Mouse (Mus musculus) brain, embryonic 14.5 days (tissue): ENCODE measurements around the gene Hs6st3. TPM values are rescaled to one million over a fixed set of nuclear protein-coding genes. Genes with fewer than 3 reads are reported as not detected.

Experiments used
- DNase-seq: peaks from one replicate; pipeline ENCODE4 v3.0.0-alpha.2; 2011; ENCODE audit warnings: low read depth
- CTCF ChIP-seq: fragments of 200-500 bp; IDR thresholded peaks from 2 replicates; pipeline ENCODE4 v1.5.1; 2012; ENCODE audit warnings: inconsistent platforms, mild to moderate bottlenecking, moderate library complexity, borderline replicate concordance; ENCODE audit not compliant: insufficient read depth, insufficient read length; ENCODE audit errors: extremely low read depth
- POLR2A ChIP-seq: fragments of 200-500 bp; IDR thresholded peaks from 2 replicates; pipeline ENCODE4 v1.6.1; 2012; ENCODE audit warnings: mild to moderate bottlenecking, inconsistent platforms, borderline replicate concordance; ENCODE audit not compliant: poor library complexity, insufficient read depth, insufficient read length, severe bottlenecking; ENCODE audit errors: extremely low read depth
- polyA plus RNA-seq: library from polyadenylated mRNA; depleted of rRNA; stranded (reverse); fragments of >200 nt; gene quantifications from 2 replicates; pipeline ENCODE4 v1.2.3, GENCODE M21; 2012; rRNA removed

Gene Hs6st3
- 4.2 and 11.1 TPM in 2 replicates for polyA plus RNA-seq

DNA sequence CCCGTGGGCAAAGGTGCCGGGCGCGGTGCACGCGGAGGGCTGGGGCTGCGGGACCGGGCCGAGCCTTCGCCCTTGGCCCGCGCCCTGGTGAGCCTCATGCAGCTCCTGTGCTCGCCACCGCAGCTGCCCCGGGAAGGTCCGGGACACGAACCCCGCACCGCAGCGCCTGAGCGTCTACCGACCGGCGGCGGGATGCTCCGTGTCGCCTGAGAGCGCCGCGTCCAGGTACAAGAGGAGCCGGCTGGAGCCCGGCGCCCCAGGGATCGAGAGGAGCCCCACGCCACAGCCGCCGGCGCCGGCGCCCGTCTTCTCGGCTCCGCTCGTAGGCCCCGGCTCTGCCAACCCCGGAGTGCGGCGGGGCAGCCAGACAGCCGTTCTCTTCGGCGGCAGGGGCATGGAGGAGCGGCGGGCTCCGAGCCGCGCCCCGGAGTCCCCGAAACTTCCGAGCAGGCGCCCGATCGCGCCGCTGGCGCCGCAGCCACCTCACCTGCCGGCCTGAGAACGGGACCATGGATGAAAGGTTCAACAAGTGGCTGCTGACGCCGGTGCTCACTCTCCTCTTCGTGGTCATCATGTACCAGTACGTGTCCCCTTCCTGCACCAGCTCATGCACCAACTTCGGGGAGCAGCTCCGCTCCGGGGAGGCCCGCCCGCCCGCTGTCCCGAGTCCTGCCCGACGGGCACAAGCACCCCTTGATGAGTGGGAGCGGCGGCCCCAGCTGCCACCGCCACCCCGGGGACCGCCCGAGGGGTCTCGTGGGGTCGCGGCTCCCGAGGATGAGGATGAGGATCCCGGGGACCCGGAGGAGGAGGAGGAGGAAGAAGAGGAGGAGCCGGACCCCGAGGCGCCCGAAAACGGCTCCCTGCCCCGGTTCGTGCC is at the start of gene Hs6st3:
Gene Hs6st3, plus strand, starts transcription at position 436 of the 880 bp plus-strand sequence.
- peak; percentile 39 for DNase-seq
- no peak for TF ChIP-seq CTCF
- no peak for TF ChIP-seq POLR2A

DNA sequence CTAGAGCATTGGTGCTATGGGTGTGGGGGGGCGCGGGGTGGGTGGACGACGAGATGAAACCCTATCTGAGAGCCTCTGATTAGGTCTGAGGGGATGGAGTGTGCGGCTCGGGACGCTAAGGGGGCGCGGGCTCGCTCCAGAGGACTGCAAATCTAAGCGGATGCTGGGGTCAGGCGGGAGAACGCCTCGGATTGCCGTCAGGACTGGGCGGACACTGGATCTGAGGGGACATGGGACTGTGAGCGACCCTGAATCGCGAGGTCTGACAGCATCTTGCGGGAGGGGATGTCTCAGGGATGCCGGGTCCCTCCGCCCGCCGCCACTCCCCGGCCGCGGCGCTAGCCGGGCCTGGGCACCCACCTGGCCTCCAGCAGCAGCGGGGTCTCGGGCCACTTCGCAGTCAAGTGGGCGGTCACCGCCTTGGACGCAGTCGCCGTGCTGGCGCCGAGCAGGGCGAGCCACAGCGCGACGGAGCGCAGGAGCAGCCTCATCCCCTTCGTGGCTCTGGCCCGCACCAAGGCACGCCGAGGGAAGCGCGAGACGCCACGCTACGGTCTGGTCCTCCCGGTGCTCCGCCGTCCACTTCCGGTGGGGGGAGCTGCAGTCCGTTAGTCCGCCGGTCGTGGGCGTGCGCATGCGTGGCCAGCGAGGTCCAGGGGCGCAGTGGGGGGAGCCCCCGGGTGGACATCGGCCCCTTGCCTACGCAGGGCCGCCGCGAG is 39.1 kb upstream of the Hs6st3 start, which contains the start of gene Uggt2:
Gene Uggt2, minus strand, starts transcription at position 580 of the 719 bp plus-strand sequence.
- peak; percentile 62 for TF ChIP-seq CTCF
- peak; percentile 80 for TF ChIP-seq POLR2A
- peak; percentile 94 for DNase-seq

GRCm38 (mm10) chr14:119099570-119099891 is 38.6 kb upstream of the Hs6st3 start:
- TF ChIP-seq POLR2A (peak; percentile 3; the same call in 1 of the 2 replicates), CTCF (no peak)
- DNase-seq = no peak

DNA sequence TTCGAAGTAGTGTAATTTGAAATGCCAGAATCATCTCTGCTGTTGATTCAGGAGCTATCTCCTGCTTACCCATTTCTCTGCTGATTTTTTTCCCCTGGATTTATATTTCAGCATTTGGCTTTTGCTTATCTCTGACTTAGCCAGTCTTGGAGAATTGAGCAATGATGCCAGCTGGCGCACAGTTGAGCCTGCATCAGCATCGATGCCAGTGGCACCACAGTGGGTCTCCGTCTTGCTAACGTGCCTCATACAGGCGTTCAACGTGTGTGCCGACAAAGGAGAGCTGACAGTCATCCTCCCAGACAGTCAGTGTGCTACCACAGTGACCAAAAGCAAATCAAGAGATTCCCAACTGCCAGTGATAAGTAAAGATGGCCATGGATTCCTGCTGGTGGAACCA is 30.6 kb upstream of the Hs6st3 start:
- TF ChIP-seq CTCF (no peak), POLR2A (no peak)
- DNase-seq = peak; percentile 49

- no peak for DNase-seq
Observed at GRCm38 (mm10) chr14:119108776-119109301, 29.3 kb upstream of the Hs6st3 start.

GRCm38 (mm10) chr14:119109776-119110218 is 28.3 kb upstream of the Hs6st3 start:
- peak; percentile 39 for DNase-seq
- TF ChIP-seq POLR2A = no peak
- peak; percentile 31; the same call in 1 of the 2 replicates for TF ChIP-seq CTCF

More at GRCm38 (mm10) chr14:119108776-119109301, 29.3 kb upstream of the Hs6st3 start:
- no peak for TF ChIP-seq CTCF
- no peak for TF ChIP-seq POLR2A

DNA sequence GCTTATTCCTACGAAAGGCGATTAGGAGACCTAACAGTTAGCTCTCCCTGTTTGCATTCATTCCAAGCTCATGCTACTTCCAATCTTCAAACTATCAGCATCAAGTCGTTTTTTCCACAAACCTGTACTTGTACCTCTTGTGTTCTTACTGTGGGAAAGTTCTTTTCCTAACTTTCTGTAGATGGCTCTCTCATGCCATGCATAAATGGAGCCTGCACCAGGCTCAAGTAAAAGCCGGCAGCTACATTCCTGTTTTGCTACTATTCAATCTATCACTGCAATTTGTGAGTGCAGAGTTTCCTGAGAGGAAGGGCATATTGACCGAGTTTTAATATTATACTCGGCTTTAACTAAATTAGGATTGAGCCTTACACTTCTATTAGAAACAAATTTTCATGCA is 25.6 kb upstream of the Hs6st3 start:
- TF ChIP-seq CTCF = no peak
- TF ChIP-seq POLR2A = no peak
- no peak for DNase-seq

DNA sequence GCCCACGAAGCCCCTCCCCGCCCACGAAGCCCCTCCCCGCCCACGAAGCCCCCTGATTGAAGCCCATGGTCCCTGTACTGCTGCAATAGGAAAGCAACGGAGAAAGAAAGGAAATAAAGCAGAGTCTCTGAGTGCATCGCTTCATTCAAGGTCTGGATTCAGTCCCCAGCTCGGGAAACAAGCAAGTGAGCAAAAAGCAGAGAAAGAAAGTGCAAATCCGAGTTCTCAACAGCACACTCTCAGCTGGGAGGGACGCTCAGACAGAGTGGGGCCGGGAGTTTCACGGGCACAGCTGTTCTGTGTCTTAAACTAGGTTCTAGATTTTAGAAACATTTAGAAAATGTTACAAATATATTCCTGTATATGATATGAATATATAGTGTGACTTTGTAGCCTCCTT is 14.6 kb upstream of the Hs6st3 start:
- peak; percentile 67 for DNase-seq

DNA sequence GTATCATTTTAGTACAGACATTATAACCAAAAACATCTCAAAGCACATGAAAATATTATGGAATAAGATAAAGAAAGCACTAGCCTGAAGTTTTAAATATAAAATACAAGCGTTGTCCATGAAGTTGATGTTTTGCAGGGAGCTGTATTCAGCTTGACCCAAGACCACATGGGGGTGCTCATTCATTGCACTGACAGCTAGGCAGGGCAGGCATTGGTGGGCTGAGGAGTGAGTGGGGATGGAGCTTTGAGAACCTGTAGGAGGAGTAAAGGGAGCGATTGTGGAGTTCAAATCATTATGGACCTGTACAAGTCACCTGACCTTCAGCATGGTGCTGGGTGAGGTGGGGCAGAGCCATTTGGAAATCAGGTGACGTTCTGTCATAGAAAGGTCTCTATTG is 14.1 kb upstream of the Hs6st3 start:
- DNase-seq = peak; percentile 87
- TF ChIP-seq POLR2A = no peak
- TF ChIP-seq CTCF = peak; percentile 66; the same call in 1 of the 2 replicates

More for the DNA sequence above, 14.6 kb upstream of the Hs6st3 start:
- TF ChIP-seq POLR2A (no peak), CTCF (no peak)

- peak; percentile 49 for DNase-seq
- TF ChIP-seq CTCF (no peak), POLR2A (no peak)
Observed at GRCm38 (mm10) chr14:119125840-119126239, 12.3 kb upstream of the Hs6st3 start.

- no peak for DNase-seq
- TF ChIP-seq CTCF (no peak), POLR2A (no peak)
Observed at GRCm38 (mm10) chr14:119127330-119127729, 10.8 kb upstream of the Hs6st3 start.
